Mouse (Mus musculus) brain, embryonic 14.5 days (tissue): ENCODE measurements around the gene Matk.

Experiments used
- CTCF ChIP-seq: fragments of 200-500 bp; IDR thresholded peaks from 2 replicates; pipeline ENCODE4 v1.5.1; 2012; ENCODE audit warnings: inconsistent platforms, mild to moderate bottlenecking, moderate library complexity, borderline replicate concordance; ENCODE audit not compliant: insufficient read depth, insufficient read length; ENCODE audit errors: extremely low read depth
- POLR2A ChIP-seq: fragments of 200-500 bp; IDR thresholded peaks from 2 replicates; pipeline ENCODE4 v1.6.1; 2012; ENCODE audit warnings: mild to moderate bottlenecking, inconsistent platforms, borderline replicate concordance; ENCODE audit not compliant: poor library complexity, insufficient read depth, insufficient read length, severe bottlenecking; ENCODE audit errors: extremely low read depth

DNA sequence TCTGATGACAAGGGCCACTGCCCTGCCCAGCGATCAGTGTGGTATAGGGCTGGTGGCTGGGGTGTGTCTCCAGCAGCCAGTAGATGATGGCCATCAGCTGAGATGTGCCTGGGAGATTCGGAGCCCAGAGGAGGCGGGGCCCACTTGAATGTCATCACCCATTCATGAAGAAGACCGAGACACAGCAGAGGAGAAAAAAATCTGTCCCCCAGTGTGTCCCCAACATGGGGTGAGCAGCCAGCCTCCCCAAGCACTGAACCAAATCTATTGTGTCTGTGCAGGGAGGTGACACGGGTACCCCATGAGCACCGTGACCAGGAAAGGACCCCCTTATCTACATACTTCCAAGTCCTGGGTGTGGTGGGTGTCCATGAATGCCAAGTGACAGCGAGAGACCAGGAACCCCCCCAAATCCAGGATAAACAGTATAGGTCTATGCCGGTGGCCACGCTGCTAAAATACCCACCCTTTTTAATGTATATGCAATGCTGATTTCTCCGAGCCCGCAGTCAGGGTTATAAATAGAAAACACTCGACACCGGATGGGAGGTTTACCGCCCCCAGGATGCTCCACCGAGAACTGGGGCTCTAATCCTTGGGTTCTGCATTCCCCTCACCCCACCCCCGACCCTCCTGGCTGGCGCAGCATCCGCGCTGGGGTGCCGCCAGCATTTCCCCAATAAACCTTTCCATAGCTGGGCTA lies 22.8 kb upstream of the Matk start:
- TF ChIP-seq CTCF (no peak), POLR2A (no peak)
